Mouse (Mus musculus): ENCODE measurements around the gene Wasf1. TPM values are rescaled to one million over a fixed set of nuclear protein-coding genes. Genes with fewer than 3 reads are reported as not detected.

Wasf1 gene
- polyA plus RNA-seq, 1 experiment from 2014 or later = 3.2 TPM

DNA sequence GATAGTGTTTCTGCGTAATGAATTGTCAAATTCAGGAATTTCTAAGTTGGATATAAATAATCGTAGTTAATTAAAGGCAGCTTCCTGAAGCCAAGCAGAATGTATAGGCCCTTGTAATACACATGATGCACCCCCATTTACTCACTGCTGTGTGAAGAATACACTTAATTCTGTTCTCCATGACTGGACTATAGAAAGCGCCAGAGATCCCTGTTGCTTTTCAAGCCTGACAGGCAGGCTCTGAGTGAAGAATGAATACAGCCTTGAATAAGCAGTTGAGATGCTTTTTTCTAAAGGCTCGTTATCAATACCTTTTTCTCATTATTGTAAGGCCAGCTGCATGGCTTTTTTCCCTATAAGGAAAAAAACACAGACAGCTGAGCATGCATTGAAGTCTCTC, 59.4 kb downstream of the Wasf1 start:
- Histone ChIP-seq H3K9ac (ENCODE audit: low read length) (no peak overlapping the region), H3K4me1 (replicated peaks; ENCODE audit: control insufficient read depth, insufficient read depth) (no peaks in the 10 kb centered on the region), H3K36me3 (ENCODE audit: control insufficient read depth, insufficient read depth, low read length) (no peaks in the 10 kb centered on the region), H3K27ac (replicated peaks) (no peak overlapping the region), H3K4me3 (ENCODE audit: low read depth, low read length) (no peak overlapping the region), H3K27me3 (ENCODE audit: control insufficient read depth, insufficient read depth, low read length) (no peaks in the 10 kb centered on the region), H3K9me3 (ENCODE audit: control insufficient read depth, low read length) (no peaks in the 10 kb centered on the region), H3K4me2 (replicated peaks; ENCODE audit: low read depth) (no peak overlapping the region)
- TF ChIP-seq EP300 (optimal IDR thresholded peaks at IDR 0.05) (no peak), CTCF (IDR thresholded peaks at IDR 0.05; ENCODE audit: low read depth) (no peak)
- DNase-seq (ENCODE audit: low spot score) (no peak), ATAC-seq (ENCODE audit: low FRiP score, low TSS enrichment) (no peak)
- 77% methylated on average over 4 of the region's 4 CpGs for WGBS

DNA sequence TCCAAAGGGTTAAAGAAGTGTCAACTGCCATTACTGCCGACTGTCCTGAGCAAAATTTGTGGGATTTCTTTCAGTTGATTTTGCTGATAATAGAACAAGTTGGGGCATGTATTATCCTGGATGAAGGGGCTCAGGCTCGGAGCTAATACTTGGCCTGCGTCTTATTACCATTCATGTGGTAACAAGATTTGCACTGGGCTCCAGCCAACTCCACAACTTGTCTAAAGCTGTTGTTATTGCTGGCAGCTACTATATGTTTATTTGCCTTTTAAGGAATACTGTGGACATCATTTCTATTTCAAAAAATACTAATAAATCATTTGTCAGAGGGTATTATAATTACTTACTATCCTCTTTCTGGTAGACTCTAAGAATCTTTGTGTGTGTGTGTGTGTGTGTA, 66.9 kb downstream of the Wasf1 start:
- DNase-seq (ENCODE audit: low spot score) (no peak), ATAC-seq (ENCODE audit: low FRiP score, low TSS enrichment) (no peak)
- no peak overlapping the region for H3K9ac ChIP-seq (ENCODE audit: low read length)
- H3K4me3 ChIP-seq (ENCODE audit: low read depth, low read length) = no peak overlapping the region
- no peaks in the 10 kb centered on the region for H3K4me1 ChIP-seq (replicated peaks; ENCODE audit: control insufficient read depth, insufficient read depth)
- 44% methylated on average over 3 of the region's 3 CpGs for WGBS
- H3K36me3 ChIP-seq (ENCODE audit: control insufficient read depth, insufficient read depth, low read length) = no peaks in the 10 kb centered on the region
- no peak overlapping the region for H3K4me2 ChIP-seq (replicated peaks; ENCODE audit: low read depth)
- H3K9me3 ChIP-seq (ENCODE audit: control insufficient read depth, low read length) = no peaks in the 10 kb centered on the region
- TF ChIP-seq EP300 (optimal IDR thresholded peaks at IDR 0.05) (no peak), CTCF (IDR thresholded peaks at IDR 0.05; ENCODE audit: low read depth) (no peak)
- H3K27me3 ChIP-seq (ENCODE audit: control insufficient read depth, insufficient read depth, low read length) = no peaks in the 10 kb centered on the region
- H3K27ac ChIP-seq (replicated peaks) = no peak overlapping the region

DNA sequence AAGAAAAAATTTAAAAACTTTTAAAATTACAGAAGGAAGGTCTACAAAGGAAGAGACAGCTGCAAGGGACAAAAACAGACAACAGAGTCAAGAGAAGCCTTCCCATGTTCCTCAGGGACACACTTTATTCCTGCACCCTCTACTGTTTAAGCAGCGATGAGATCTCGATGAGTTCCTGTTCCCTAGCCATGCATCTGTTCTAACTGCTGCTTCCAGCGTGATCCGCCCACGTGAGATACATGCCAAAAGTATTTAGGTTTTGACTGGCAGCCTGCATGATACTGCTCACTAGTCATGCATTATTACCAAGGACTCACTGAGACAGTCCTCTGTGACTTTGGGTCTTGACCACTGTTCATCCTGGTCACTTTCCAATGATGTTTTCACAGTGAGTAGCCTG, 72.9 kb downstream of the Wasf1 start:
- H3K4me1 ChIP-seq (replicated peaks; ENCODE audit: control insufficient read depth, insufficient read depth) = no peaks in the 10 kb centered on the region
- no peak overlapping the region for H3K9ac ChIP-seq (ENCODE audit: low read length)
- no peak for DNase-seq (ENCODE audit: low spot score)
- ATAC-seq (ENCODE audit: low FRiP score, low TSS enrichment) = no peak
- WGBS = 90% methylated on average over 5 of the region's 5 CpGs
- H3K4me3 ChIP-seq (ENCODE audit: low read depth, low read length) = no peak overlapping the region
- no peak overlapping the region for H3K4me2 ChIP-seq (replicated peaks; ENCODE audit: low read depth)
- no peaks in the 10 kb centered on the region for H3K9me3 ChIP-seq (ENCODE audit: control insufficient read depth, low read length)
- no peak overlapping the region for H3K27ac ChIP-seq (replicated peaks)
- H3K36me3 ChIP-seq (ENCODE audit: control insufficient read depth, insufficient read depth, low read length) = no peaks in the 10 kb centered on the region
- no peak for TF ChIP-seq EP300 (optimal IDR thresholded peaks at IDR 0.05)
- TF ChIP-seq CTCF (IDR thresholded peaks at IDR 0.05; ENCODE audit: low read depth) = no peak
- no peaks in the 10 kb centered on the region for H3K27me3 ChIP-seq (ENCODE audit: control insufficient read depth, insufficient read depth, low read length)

DNA sequence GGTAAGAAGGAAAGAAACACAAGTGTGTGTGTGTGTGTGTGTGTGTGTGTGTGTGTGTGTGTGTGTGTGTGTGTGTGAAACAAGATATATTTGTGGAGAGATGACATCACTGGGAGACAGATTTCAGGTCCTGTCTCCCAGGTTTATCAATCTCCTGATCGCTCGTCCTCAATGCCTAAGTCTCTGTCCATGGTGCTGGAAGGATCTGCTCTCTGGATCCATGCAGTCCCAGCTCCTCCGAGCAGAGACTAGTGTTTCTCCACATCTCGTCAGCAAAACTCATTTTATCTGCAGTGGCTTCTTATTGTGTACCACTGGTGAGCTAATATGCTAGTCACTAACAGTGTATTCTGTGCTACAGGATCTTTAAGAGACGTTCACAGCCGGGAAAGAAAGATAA, 78.1 kb downstream of the Wasf1 start:
- WGBS = 39% methylated on average over 6 of the region's 6 CpGs
- TF ChIP-seq EP300 (optimal IDR thresholded peaks at IDR 0.05) (no peak), CTCF (IDR thresholded peaks at IDR 0.05; ENCODE audit: low read depth) (no peak)

DNA sequence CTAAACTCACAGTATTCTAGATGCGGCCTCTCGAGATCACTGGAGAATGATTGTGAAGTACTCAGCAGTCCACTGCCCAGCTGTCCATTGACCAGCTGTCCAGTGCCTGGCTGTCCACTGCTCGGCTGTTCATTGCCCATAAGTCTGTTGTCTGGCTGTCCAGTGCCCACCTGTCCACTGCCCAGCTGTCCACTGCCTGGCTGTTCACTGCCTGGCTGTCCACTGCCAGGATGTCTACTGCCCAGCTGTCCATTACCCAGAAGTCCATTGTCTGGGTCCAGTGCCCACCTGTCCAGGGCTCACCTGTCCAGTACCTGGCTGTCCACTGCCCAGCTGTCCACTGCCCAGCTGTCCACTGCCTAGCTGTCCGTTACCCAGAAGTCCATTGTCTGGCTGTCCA, 78.7 kb downstream of the Wasf1 start:
- Histone ChIP-seq H3K9me3 (ENCODE audit: control insufficient read depth, low read length) (no peaks in the 10 kb centered on the region), H3K27ac (replicated peaks) (no peak overlapping the region), H3K4me2 (replicated peaks; ENCODE audit: low read depth) (no peak overlapping the region), H3K27me3 (ENCODE audit: control insufficient read depth, insufficient read depth, low read length) (no peaks in the 10 kb centered on the region), H3K4me1 (replicated peaks; ENCODE audit: control insufficient read depth, insufficient read depth) (no peaks in the 10 kb centered on the region), H3K4me3 (ENCODE audit: low read depth, low read length) (no peak overlapping the region), H3K9ac (ENCODE audit: low read length) (no peak overlapping the region), H3K36me3 (ENCODE audit: control insufficient read depth, insufficient read depth, low read length) (no peaks in the 10 kb centered on the region)
- ATAC-seq (ENCODE audit: low FRiP score, low TSS enrichment) (no peak), DNase-seq (ENCODE audit: low spot score) (no peak)
- 89% methylated on average over 4 of the region's 4 CpGs for WGBS
- no peak for TF ChIP-seq EP300 (optimal IDR thresholded peaks at IDR 0.05)
- no peak for TF ChIP-seq CTCF (IDR thresholded peaks at IDR 0.05; ENCODE audit: low read depth)

More for the DNA sequence above, 78.1 kb downstream of the Wasf1 start:
- no peak for DNase-seq (ENCODE audit: low spot score)
- Histone ChIP-seq H3K9ac (ENCODE audit: low read length) (no peak overlapping the region), H3K27ac (replicated peaks) (no peak overlapping the region), H3K9me3 (ENCODE audit: control insufficient read depth, low read length) (no peaks in the 10 kb centered on the region), H3K4me2 (replicated peaks; ENCODE audit: low read depth) (no peak overlapping the region), H3K36me3 (ENCODE audit: control insufficient read depth, insufficient read depth, low read length) (no peaks in the 10 kb centered on the region), H3K4me1 (replicated peaks; ENCODE audit: control insufficient read depth, insufficient read depth) (no peaks in the 10 kb centered on the region), H3K27me3 (ENCODE audit: control insufficient read depth, insufficient read depth, low read length) (no peaks in the 10 kb centered on the region), H3K4me3 (ENCODE audit: low read depth, low read length) (no peak overlapping the region)
- no peak for ATAC-seq (ENCODE audit: low FRiP score, low TSS enrichment)

DNA sequence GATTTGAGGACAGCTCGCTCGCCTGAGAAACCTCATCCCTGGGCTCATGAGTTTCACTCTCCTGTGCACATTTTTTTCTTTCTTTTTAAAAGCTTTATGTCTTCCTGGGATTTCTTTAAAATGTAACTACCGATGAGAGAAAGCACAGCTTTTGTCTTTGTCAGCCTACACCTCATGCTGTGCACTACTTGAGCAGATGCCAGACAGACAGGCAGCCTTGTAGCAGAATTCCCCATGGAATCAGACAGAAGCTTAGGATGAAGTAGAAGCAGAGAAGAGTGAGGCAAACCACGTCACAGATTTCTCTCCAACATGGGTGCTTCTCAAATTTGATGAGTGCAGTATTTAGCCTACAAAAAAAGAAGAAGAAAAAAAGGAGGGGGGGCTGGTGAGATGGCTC, 81.3 kb downstream of the Wasf1 start:
- DNase-seq (ENCODE audit: low spot score) (no peak), ATAC-seq (ENCODE audit: low FRiP score, low TSS enrichment) (no peak)
- H3K4me2 ChIP-seq (replicated peaks; ENCODE audit: low read depth) = no peak overlapping the region
- 56% methylated on average over 4 of the region's 4 CpGs for WGBS
- H3K9ac ChIP-seq (ENCODE audit: low read length) = no peak overlapping the region
- H3K27ac ChIP-seq (replicated peaks) = no peak overlapping the region
- no peaks in the 10 kb centered on the region for H3K9me3 ChIP-seq (ENCODE audit: control insufficient read depth, low read length)
- no peaks in the 10 kb centered on the region for H3K27me3 ChIP-seq (ENCODE audit: control insufficient read depth, insufficient read depth, low read length)
- no peak for TF ChIP-seq CTCF (IDR thresholded peaks at IDR 0.05; ENCODE audit: low read depth)
- no peak for TF ChIP-seq EP300 (optimal IDR thresholded peaks at IDR 0.05)
- H3K4me1 ChIP-seq (replicated peaks; ENCODE audit: control insufficient read depth, insufficient read depth) = no peaks in the 10 kb centered on the region
- no peak overlapping the region for H3K4me3 ChIP-seq (ENCODE audit: low read depth, low read length)
- no peaks in the 10 kb centered on the region for H3K36me3 ChIP-seq (ENCODE audit: control insufficient read depth, insufficient read depth, low read length)
